Mouse (Mus musculus) CH12.LX (cell line): ENCODE data around the gene Dazl. TPM values are rescaled to one million over a fixed set of nuclear protein-coding genes. Genes with fewer than 3 reads are reported as not detected.

Source experiments
- DNase-seq: peaks from one replicate; pipeline ENCODE4 v3.0.0-alpha.2; 2013; ENCODE audit errors: extremely low read depth
- H3K27ac ChIP-seq: 2 replicates; pipeline ENCODE4 v1.5.1; 2012; ENCODE audit warnings: low read depth, mild to moderate bottlenecking, control low read depth, moderate library complexity; ENCODE audit not compliant: insufficient read depth
- H3K27me3 ChIP-seq: replicated peaks from 2 replicates; pipeline ENCODE3; 2012; ENCODE audit warnings: inconsistent platforms
- H3K36me3 ChIP-seq, 2 experiments: replicated peaks in 1 of 2; 2 replicates each; pipeline versions ENCODE3 to v1.6.1; 2012; ENCODE audit warnings: inconsistent platforms in 1 of 2, low read length in 1 of 2, mild to moderate bottlenecking in 1 of 2, mixed read lengths in 1 of 2, moderate library complexity in 1 of 2; ENCODE audit not compliant: control insufficient read depth in 1 of 2, insufficient read depth in 1 of 2
- H3K4me1 ChIP-seq, 2 experiments: 2 replicates each; pipeline ENCODE4 v1.6.1; 2012; ENCODE audit warnings: inconsistent platforms in 1 of 2, moderate library complexity in 1 of 2; ENCODE audit not compliant: insufficient read depth in 2 of 2, control insufficient read depth in 1 of 2
- H3K4me2 ChIP-seq: 2 replicates; pipeline ENCODE4 v1.6.1; 2012; ENCODE audit warnings: low read depth, mild to moderate bottlenecking, control low read depth; ENCODE audit not compliant: poor library complexity, insufficient read depth, severe bottlenecking
- H3K4me3 ChIP-seq, 3 experiments: fragments of 150-350 bp in 1 of 3; sonication (generic) in 1 of 3; replicated peaks in 1 of 3; 2 replicates each; pipeline versions ENCODE3 to v1.5.1; 2011 to 2012; ENCODE audit warnings: low read depth in 2 of 3, low read length in 2 of 3, mild to moderate bottlenecking in 2 of 3, moderate library complexity in 2 of 3, control low read depth in 1 of 3, improper control_type of control experiment in 1 of 3, inconsistent platforms in 1 of 3, mixed read lengths in 1 of 3; ENCODE audit not compliant: poor library complexity in 1 of 3
- H3K79me2 ChIP-seq: replicated peaks from 2 replicates; pipeline ENCODE4 v1.6.1; 2012; ENCODE audit warnings: mild to moderate bottlenecking, moderate library complexity; ENCODE audit not compliant: control insufficient read depth, poor library complexity, insufficient read depth, severe bottlenecking; ENCODE audit errors: extremely low read depth
- H3K9ac ChIP-seq: 2 replicates; pipeline ENCODE4 v1.6.1; 2012; ENCODE audit warnings: low read depth, mild to moderate bottlenecking, control low read depth, moderate library complexity; ENCODE audit not compliant: insufficient read depth
- H3K9me3 ChIP-seq: replicated peaks from 2 replicates; pipeline ENCODE3; 2012; ENCODE audit warnings: low read length, inconsistent platforms, mixed read lengths
- CHD1 ChIP-seq: IDR thresholded peaks from 2 replicates; pipeline ENCODE4 v1.6.1; 2012; ENCODE audit warnings: low read depth, low read length, improper control_type of control experiment, inconsistent platforms
- CTCF ChIP-seq, 2 experiments: IDR thresholded peaks in 1 of 2; conservative IDR thresholded peaks in 1 of 2; 2 replicates each; pipeline ENCODE4 v1.5.1; 2011 to 2012; ENCODE audit warnings: low read depth in 2 of 2, low read length in 2 of 2, improper control_type of control experiment in 1 of 2, inconsistent platforms in 1 of 2, mild to moderate bottlenecking in 1 of 2, moderate library complexity in 1 of 2
- EP300 ChIP-seq: IDR thresholded peaks from 2 replicates; pipeline ENCODE4 v1.6.1; 2011; ENCODE audit warnings: low read length, improper control_type of control experiment
- ETS1 ChIP-seq: conservative IDR thresholded peaks from 2 replicates; pipeline ENCODE4 v1.6.1; 2012; ENCODE audit warnings: low read depth, mild to moderate bottlenecking, inconsistent platforms, low read length, improper control_type of control experiment, moderate library complexity
- GABPA ChIP-seq: IDR thresholded peaks from 2 replicates; pipeline ENCODE4 v1.6.1; 2012; ENCODE audit warnings: low read depth, low read length, improper control_type of control experiment, inconsistent platforms; ENCODE audit not compliant: insufficient replicate concordance
- HCFC1 ChIP-seq: IDR thresholded peaks from 2 replicates; pipeline ENCODE4 v1.6.1; 2012; ENCODE audit warnings: low read depth, mild to moderate bottlenecking, inconsistent platforms, low read length, improper control_type of control experiment
- IRF4 ChIP-seq: IDR thresholded peaks from 2 replicates; pipeline ENCODE4 v1.6.1; 2014; ENCODE audit warnings: low read depth, mild to moderate bottlenecking, inconsistent platforms, low read length, improper control_type of control experiment
- KAT2A ChIP-seq: IDR thresholded peaks from 2 replicates; pipeline ENCODE4 v1.6.1; 2012; ENCODE audit warnings: low read length, improper control_type of control experiment, inconsistent platforms; ENCODE audit not compliant: insufficient replicate concordance
- MAFK ChIP-seq: IDR thresholded peaks from 2 replicates; pipeline ENCODE4 v1.6.1; 2011; ENCODE audit warnings: low read length, improper control_type of control experiment; ENCODE audit not compliant: insufficient replicate concordance
- MAZ ChIP-seq: IDR thresholded peaks from 2 replicates; pipeline ENCODE4 v1.6.1; 2012; ENCODE audit warnings: low read depth, mild to moderate bottlenecking, inconsistent platforms, low read length, improper control_type of control experiment, moderate library complexity
- MEF2A ChIP-seq: IDR thresholded peaks from 2 replicates; pipeline ENCODE4 v1.6.1; 2014; ENCODE audit warnings: low read depth, mild to moderate bottlenecking, inconsistent platforms, low read length, improper control_type of control experiment, borderline replicate concordance
- MXI1 ChIP-seq: IDR thresholded peaks from 2 replicates; pipeline ENCODE4 v1.6.1; 2011; ENCODE audit warnings: mild to moderate bottlenecking, low read depth, low read length, improper control_type of control experiment
- MYC ChIP-seq: IDR thresholded peaks from 2 replicates; pipeline ENCODE4 v1.6.1; 2011; ENCODE audit warnings: low read depth, mild to moderate bottlenecking, improper control_type of control experiment, low read length
- NELFE ChIP-seq: IDR thresholded peaks from 2 replicates; pipeline ENCODE4 v1.6.1; 2011; ENCODE audit warnings: low read depth, low read length, improper control_type of control experiment
- PAX5 ChIP-seq: IDR thresholded peaks from 2 replicates; pipeline ENCODE4 v1.6.1; 2012; ENCODE audit warnings: low read length, inconsistent platforms, mixed read lengths
- RAD21 ChIP-seq: IDR thresholded peaks from 2 replicates; pipeline ENCODE4 v1.6.1; 2011; ENCODE audit warnings: low read depth, mild to moderate bottlenecking, low read length, improper control_type of control experiment, moderate library complexity
- RCOR1 ChIP-seq: conservative IDR thresholded peaks from 2 replicates; pipeline ENCODE4 v1.6.1; 2012; ENCODE audit warnings: low read depth, mild to moderate bottlenecking, inconsistent platforms, low read length, improper control_type of control experiment
- SIN3A ChIP-seq: IDR thresholded peaks from 2 replicates; pipeline ENCODE4 v1.6.1; 2012; ENCODE audit warnings: low read length, improper control_type of control experiment, inconsistent platforms
- SMC3 ChIP-seq: IDR thresholded peaks from 2 replicates; pipeline ENCODE4 v1.6.1; 2011; ENCODE audit warnings: low read depth, low read length, improper control_type of control experiment
- TBP ChIP-seq: conservative IDR thresholded peaks from 2 replicates; pipeline ENCODE4 v1.6.1; 2011; ENCODE audit warnings: low read depth, low read length, improper control_type of control experiment
- TCF12 ChIP-seq: IDR thresholded peaks from 2 replicates; pipeline ENCODE4 v1.6.1; 2014; ENCODE audit warnings: low read depth, mild to moderate bottlenecking, inconsistent platforms, low read length, improper control_type of control experiment
- ZC3H11A ChIP-seq: IDR thresholded peaks from 2 replicates; pipeline ENCODE4 v1.6.1; 2012; ENCODE audit warnings: low read depth, mild to moderate bottlenecking, inconsistent platforms, low read length, improper control_type of control experiment
- ZNF384 ChIP-seq: IDR thresholded peaks from 2 replicates; pipeline ENCODE4 v1.6.1; 2012; ENCODE audit warnings: low read depth, low read length, improper control_type of control experiment, inconsistent platforms
- dilution Hi-C: fragments of 300-500 bp; cut with MboI; formaldehyde crosslinking; loops from 2 replicates; pipeline ENCODE4 v1.14.3; 2020; ENCODE audit warnings: low sequenced_read_pairs; ENCODE audit not compliant: extremely low pct_unique_long_range_greater_than_20kb, extremely low pct_ligation_motif_present
- in situ Hi-C: fragments of 300-500 bp; cut with MboI; formaldehyde crosslinking; loops from 3 replicates; pipeline ENCODE4 v1.14.3; 2019; ENCODE audit warnings: low sequenced_read_pairs, low pct_ligation_motif_present, low pct_unique_long_range_greater_than_20kb, mixed read lengths
- polyA plus RNA-seq: library from polyadenylated mRNA; unstranded; fragments of >175 nt; gene quantifications from 2 replicates; pipeline ENCODE4 v1.2.1, GENCODE M21; 2012; ENCODE audit warnings: low read depth; ENCODE audit not compliant: insufficient read length
- total RNA-seq, 2 experiments: library from RNA; depleted of rRNA; stranded (reverse); fragments of 300-350 nt in 1 of 2; fragments of >200 nt in 1 of 2; gene quantifications; 2 replicates each; pipeline ENCODE4 v1.2.3; 2012 to 2014

Dazl gene
- total and polyA plus RNA-seq, 3 experiments, result 0.09 TPM; not detected in 2

DNA sequence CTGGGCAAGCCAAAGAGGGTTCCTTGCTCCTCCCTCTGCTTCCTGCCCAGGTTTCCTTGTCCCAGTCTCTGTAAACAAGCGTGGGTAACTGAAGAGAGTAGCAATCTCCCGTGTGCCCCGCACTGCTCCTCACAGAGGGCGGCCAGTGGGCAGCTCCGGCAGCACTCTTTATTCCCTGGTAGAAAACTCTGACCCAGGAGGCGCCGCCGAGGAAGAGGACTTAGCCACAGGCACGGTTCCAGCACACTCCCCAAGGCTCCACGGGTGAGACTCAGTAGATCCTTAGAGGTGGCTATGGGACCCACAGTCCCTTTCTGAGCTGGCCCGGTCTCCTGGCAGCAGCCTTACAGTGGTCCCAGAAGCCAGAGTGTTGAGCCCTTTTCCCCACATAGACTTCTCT lies 50.1 kb downstream of the Dazl start:
- no peak overlapping the region for H3K4me2 ChIP-seq
- H3K4me1 ChIP-seq, result peaks cover 2 to 13% of the 10 kb centered on the region in 2 experiments; a peak in 2 of 4 replicates
- no peak for DNase-seq
- no peaks in the 10 kb centered on the region for H3K36me3 ChIP-seq
- TF ChIP-seq TBP (no peak), RCOR1 (no peak), MEF2A (no peak), MAZ (no peak)
- H3K4me3 ChIP-seq, result no peak overlapping the region
- H3K27me3 ChIP-seq, result no peaks in the 10 kb centered on the region
- H3K9me3 ChIP-seq, result no peaks in the 10 kb centered on the region
- no peak overlapping the region for H3K27ac ChIP-seq
- H3K9ac ChIP-seq, result no peak overlapping the region
- H3K79me2 ChIP-seq, result no peaks in the 10 kb centered on the region
- in situ Hi-C loops, result loop anchor here (5.0 kb wide), 1 partner anchor 276 kb away; no protein-coding TSS in a partner anchor
- dilution Hi-C loops, result no loop called here

- Histone ChIP-seq H3K9me3 (no peaks in the 10 kb centered on the region), H3K27me3 (no peaks in the 10 kb centered on the region), H3K27ac (no peak overlapping the region), H3K79me2 (no peaks in the 10 kb centered on the region), H3K36me3 (no peaks in the 10 kb centered on the region), H3K4me3 (no peak overlapping the region), H3K9ac (no peak overlapping the region)
- DNase-seq, result no peak
- dilution Hi-C loops (no loop called here), in situ Hi-C loops (no loop called here)
- TF ChIP-seq MAZ, result no peak
- TF ChIP-seq HCFC1, result no peak
- no peak for TF ChIP-seq TCF12
- TF ChIP-seq, all 38 proteins: peak for 0
- Histone ChIP-seq H3K4me2 (peak overlapping the region; percentile 16; the same call in 1 of the 2 replicates), H3K4me1 (peaks cover 14 to 33% of the 10 kb centered on the region in 2 experiments)
These were observed 55.4 kb downstream of the Dazl start for GRCm38 (mm10) chr17:50237818-50238610.

GRCm38 (mm10) chr17:50237436-50237709 lies 56.1 kb downstream of the Dazl start:
- no peak overlapping the region for H3K27ac ChIP-seq
- H3K9me3 ChIP-seq, result no peaks in the 10 kb centered on the region
- H3K4me3 ChIP-seq, result no peak overlapping the region
- H3K79me2 ChIP-seq, result no peaks in the 10 kb centered on the region
- H3K27me3 ChIP-seq, result no peaks in the 10 kb centered on the region
- peak; percentile 84 for DNase-seq
- no peaks in the 10 kb centered on the region for H3K36me3 ChIP-seq
- dilution Hi-C loops, result no loop called here
- in situ Hi-C loops, result no loop called here
- H3K9ac ChIP-seq, result no peak overlapping the region
- H3K4me2 ChIP-seq, result peak overlapping the region; percentile 16
- H3K4me1 ChIP-seq, result peaks cover 12 to 34% of the 10 kb centered on the region in 2 experiments
- no peak for TF ChIP-seq KAT2A
- peak; percentile 32; the same call in 1 of the 2 replicates for TF ChIP-seq IRF4
- TF ChIP-seq TBP, result no peak
- no peak for TF ChIP-seq GABPA
- TF ChIP-seq SIN3A, result peak; percentile 60; the same call in 1 of the 2 replicates
- 0 out of 2 replicates have a peak, but pooled peaks have one; percentile 16 for TF ChIP-seq CHD1
- TF ChIP-seq NELFE, result peak; percentile 26; the same call in 1 of the 2 replicates
- peak; percentile 53 for TF ChIP-seq TCF12
- TF ChIP-seq ZC3H11A, result peak; percentile 91
- no peak for TF ChIP-seq EP300
- peak; percentile 42; the same call in 1 of the 2 replicates for TF ChIP-seq MEF2A
- peak; percentile 97 for TF ChIP-seq SMC3
- no peak for TF ChIP-seq MXI1
- peak; percentile 100 for TF ChIP-seq RAD21
- no peak for TF ChIP-seq PAX5
- TF ChIP-seq MAFK, result 0 out of 2 replicates have a peak, but pooled peaks have one; percentile 2
- 0 out of 2 replicates have a peak, but pooled peaks have one; percentile 43 for TF ChIP-seq MYC
- TF ChIP-seq RCOR1, result no peak
- TF ChIP-seq ETS1, result no peak
- no peak for TF ChIP-seq ZNF384
- TF ChIP-seq CTCF (conservative IDR thresholded peaks at IDR 0.05 in 1 of 2, IDR thresholded peaks at IDR 0.05 in 1 of 2; ENCODE audit: low read depth in 2 of 2, low read length in 2 of 2), result peak; percentile 90 to 97
